Mouse (Mus musculus): ENCODE results near the gene Gm3336. TPM values are rescaled to one million over a fixed set of nuclear protein-coding genes. Genes with fewer than 3 reads are reported as not detected.
A peak's percentile ranks its signal among the peaks of the same experiment; 100 is the strongest.

Gm3336 gene
- polyA plus RNA-seq, 1 experiment from 2014 or later: not detected

DNA sequence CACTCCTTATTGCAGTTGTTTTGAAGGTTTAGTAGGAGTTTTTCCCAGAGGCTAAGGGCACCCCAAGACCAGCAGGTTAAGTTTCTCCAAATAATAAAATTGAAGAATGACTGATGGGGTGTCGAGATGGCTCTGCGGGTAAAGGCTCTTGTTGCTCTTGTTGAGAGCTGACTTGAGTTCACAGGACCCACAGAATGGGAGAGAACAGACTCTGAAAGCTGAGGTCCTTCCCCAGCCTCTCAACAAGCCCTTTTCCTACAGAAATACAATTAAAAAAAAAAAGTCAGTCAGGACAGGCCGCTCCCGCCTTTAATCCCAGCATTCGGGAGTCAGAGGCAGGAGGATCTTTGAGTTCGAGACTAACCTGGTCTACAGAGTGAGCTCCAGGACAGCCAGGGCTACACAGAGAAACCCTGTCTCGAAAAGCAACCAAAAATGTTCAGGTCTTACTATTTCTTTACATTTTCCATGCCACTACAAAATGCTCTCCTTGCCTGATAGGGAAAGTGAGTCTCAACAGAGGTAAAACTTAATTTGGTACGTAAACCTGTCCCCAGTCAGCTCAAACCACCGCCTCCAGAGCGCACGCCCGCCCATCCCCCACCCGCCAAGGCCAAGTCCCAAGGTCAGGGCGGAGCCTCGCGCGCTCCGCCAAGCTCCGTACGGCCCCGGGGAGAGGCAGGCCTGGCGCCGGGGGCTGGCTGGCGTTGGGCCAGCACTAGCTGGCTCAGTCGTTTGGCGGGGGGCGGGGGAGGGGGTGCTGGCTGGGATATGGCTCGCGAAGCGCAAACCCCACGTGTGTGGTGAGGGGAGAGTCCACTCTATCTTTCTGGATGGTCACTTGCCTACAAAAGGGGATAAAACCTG is 22.1 kb upstream of the Gm3336 start:
- H3K4me2 ChIP-seq: peak overlapping the region; percentile 64
- H3K27ac ChIP-seq: peak overlapping the region; percentile 99
- H3K4me3 ChIP-seq: peak overlapping the region; percentile 26
- 4% methylated on average over 31 of the region's 31 CpGs for WGBS
- H3K27me3 ChIP-seq: no peaks in the 10 kb centered on the region
- H3K9ac ChIP-seq: peak overlapping the region; percentile 59
- peaks cover 55% of the 10 kb centered on the region for H3K4me1 ChIP-seq
- 0 out of 2 replicates have a peak, but pooled peaks cover 3% of the 10 kb centered on the region for H3K36me3 ChIP-seq
- H3K9me3 ChIP-seq: no peaks in the 10 kb centered on the region
- ATAC-seq (ENCODE audit: insufficient number of reproducible peaks, insufficient read depth, low FRiP score, low TSS enrichment, low read depth): no peak

DNA sequence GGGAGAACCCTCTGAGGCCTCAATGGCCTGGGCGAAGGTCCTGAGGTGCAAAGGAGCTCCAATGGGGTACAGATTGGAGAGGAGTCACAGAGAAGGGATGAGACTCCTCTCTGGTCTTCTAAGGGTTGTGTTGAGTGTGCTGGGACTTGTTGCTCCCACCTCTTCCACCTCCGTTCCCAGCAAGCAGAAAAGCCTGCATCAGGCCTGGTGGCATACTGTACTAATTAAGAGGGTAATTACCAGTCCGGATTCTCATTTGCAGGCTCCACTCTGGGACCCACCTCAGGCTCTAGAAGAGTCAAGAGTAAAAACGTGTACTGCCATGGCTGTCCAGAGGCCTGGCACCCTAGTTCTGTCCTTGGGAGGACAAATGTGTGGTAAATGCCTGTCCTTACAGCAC is 21.4 kb upstream of the Gm3336 start:
- 26% methylated on average over 4 of the region's 4 CpGs for WGBS
- Histone ChIP-seq H3K4me2 (peak overlapping the region; percentile 64), H3K9me3 (no peaks in the 10 kb centered on the region), H3K4me1 (peaks cover 56% of the 10 kb centered on the region), H3K27me3 (no peaks in the 10 kb centered on the region), H3K4me3 (peak overlapping the region; percentile 26; the same call in 1 of the 2 replicates), H3K36me3 (0 out of 2 replicates have a peak, but pooled peaks cover 6% of the 10 kb centered on the region), H3K9ac (peak overlapping the region; percentile 59), H3K27ac (peak overlapping the region; percentile 99)
- ATAC-seq (ENCODE audit: insufficient number of reproducible peaks, insufficient read depth, low FRiP score, low TSS enrichment, low read depth): no peak

DNA sequence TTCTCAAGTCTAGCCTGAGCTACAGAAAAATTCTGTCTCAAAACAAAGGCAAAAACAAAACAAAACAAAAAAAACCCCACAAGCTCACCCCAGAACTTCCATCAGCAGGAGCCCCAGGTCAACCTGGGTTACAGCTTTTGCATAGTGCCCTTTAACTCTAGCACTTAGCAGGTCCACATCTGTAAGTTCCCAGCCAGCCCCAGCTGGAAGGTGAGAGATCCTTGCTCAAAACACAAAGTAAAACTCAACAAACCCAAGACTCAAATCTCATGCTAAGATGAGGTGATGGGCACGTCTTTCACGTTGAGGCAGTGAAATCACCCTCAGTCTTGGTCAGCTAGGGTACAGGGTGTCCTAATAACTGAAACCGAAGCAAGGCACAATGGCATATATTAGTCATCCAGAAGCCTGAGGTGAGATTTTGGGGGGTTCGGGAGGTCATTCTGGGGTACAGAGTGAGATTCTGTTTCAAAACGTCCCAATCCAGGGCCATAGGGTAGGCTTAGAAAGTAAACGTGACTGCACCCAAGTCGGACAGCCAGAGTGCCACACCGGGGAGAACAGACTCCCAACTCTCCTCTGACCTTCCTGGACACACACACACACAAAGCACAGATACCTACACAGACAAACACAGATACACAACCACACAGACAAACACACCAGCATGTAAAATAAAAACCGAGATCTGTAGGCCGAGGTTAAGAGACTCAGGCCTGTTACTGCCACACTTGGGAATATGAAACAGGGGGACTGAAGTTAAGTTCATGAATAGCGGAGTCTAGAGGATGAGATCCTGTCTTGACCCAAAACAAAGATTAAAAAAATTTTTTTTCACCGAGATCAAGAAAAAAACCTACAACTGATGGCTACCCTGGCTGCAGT is 20.7 kb upstream of the Gm3336 start:
- Histone ChIP-seq H3K9ac (peak overlapping the region; percentile 98; the same call in 1 of the 2 replicates), H3K4me1 (peaks cover 58% of the 10 kb centered on the region), H3K27ac (peak overlapping the region; percentile 99), H3K36me3 (peaks cover 8% of the 10 kb centered on the region; the same call in 1 of the 2 replicates), H3K27me3 (no peaks in the 10 kb centered on the region), H3K4me2 (peak overlapping the region; percentile 64), H3K4me3 (peak overlapping the region; percentile 74), H3K9me3 (no peaks in the 10 kb centered on the region)
- 66% methylated on average over 12 of the region's 12 CpGs for WGBS
- no peak for ATAC-seq (ENCODE audit: insufficient number of reproducible peaks, insufficient read depth, low FRiP score, low TSS enrichment, low read depth)

DNA sequence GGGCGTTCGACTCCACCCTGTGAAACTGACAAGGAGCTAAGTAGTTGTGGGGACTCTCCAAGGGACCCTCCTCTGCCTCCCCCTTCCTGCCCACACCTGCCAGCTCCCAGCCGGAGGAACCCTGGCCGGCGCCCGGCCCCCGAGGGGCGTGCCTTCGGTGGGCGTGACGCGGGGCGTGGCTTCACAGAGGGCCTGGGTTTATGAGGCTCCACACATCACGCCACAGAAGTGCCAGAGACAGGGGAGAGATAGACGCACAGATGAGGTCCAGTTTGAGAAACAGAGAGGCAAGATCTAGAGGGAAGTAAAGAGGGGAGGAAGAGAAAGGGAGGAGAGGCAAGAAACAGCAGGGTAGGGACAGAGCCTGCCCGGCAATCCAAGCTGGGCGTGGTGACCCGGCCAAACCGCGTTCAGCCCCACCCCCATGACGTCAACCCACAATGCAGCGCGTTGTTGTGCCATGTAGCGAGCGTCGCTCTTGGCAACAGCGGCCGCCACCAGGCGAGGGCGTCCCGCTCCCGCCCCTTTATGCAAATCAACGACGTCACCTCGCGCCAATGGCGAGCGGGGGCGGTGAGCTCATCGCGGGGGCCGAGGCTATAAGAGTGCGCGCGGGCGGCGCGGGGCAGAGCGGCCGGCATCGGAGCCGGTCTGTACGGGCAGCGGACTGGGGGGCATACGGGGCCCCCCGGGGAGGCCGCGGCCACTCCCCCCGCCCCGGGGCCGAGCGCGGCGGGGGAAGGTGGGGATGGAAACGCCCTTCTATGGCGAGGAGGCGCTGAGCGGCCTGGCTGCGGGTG is 19.8 kb upstream of the Gm3336 start, which contains the start of gene Jund:
Jund (plus strand) TSS at position 640 of the 800 bp plus-strand sequence.
- peaks cover 58% of the 10 kb centered on the region for H3K4me1 ChIP-seq
- H3K9ac ChIP-seq: peak within 1 kb of the TSS; percentile 98
- peak within 1 kb of the TSS; percentile 60 for H3K4me2 ChIP-seq
- no peaks in the 10 kb centered on the region for H3K9me3 ChIP-seq
- H3K27me3 ChIP-seq: no peaks in the 10 kb centered on the region
- WGBS: under 1% methylated on average over 69 of the region's 69 CpGs
- H3K36me3 ChIP-seq: peaks cover 17% of the 10 kb centered on the region; the same call in 1 of the 2 replicates
- peak within 1 kb of the TSS; percentile 74 for H3K4me3 ChIP-seq
- peak; percentile 88 for ATAC-seq (ENCODE audit: insufficient number of reproducible peaks, insufficient read depth, low FRiP score, low TSS enrichment, low read depth)
- peak within 1 kb of the TSS; percentile 99 for H3K27ac ChIP-seq

DNA sequence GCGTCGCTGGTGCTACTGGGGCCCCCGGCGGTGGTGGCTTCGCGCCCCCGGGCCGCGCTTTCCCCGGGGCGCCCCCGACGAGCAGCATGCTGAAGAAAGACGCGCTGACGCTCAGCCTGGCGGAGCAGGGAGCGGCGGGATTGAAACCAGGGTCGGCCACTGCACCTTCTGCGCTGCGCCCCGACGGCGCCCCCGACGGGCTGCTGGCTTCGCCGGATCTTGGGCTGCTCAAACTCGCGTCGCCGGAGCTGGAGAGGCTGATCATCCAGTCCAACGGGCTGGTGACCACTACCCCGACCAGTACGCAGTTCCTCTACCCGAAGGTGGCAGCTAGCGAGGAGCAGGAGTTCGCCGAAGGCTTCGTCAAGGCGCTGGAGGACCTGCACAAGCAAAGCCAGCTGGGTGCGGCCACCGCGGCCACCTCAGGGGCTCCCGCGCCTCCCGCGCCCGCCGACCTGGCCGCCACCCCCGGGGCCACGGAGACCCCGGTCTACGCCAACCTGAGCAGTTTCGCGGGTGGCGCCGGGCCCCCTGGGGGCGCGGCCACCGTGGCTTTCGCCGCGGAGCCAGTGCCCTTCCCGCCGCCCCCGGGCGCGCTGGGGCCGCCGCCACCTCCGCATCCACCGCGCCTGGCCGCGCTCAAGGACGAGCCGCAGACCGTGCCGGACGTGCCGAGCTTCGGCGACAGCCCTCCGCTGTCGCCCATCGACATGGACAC is 19.1 kb upstream of the Gm3336 start:
- no peaks in the 10 kb centered on the region for H3K27me3 ChIP-seq

DNA sequence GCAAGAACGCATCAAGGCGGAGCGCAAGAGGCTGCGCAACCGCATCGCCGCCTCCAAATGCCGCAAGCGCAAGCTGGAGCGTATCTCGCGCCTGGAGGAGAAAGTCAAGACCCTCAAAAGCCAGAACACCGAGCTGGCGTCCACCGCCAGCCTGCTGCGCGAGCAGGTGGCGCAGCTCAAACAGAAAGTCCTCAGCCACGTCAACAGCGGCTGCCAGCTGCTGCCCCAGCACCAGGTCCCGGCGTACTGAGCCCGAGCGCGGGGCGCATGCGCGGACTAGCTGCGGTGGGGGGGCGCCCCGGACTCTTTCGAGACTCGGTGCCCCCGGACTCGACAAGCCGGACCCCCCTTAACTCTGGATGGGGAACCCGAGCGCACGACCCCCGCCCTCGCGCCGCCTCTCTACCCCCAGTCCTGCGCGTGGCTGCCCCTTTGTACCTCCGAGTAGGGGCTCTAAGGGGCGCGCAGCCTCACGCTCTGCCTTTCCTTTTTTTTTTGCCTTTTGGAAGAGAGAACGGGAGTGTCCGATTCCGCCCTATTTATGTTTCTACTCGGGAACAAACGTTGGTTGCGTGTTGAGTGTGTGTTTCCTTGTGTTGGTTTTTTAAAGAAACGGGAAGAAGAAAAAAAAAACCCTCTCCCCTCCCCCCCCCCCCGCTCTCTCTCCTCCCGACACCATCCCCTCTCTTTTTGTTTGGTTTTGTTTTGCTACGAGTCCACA is 18.3 kb upstream of the Gm3336 start:
- Histone ChIP-seq H3K9me3 (no peaks in the 10 kb centered on the region), H3K4me3 (peak overlapping the region; percentile 74), H3K4me2 (peak overlapping the region; percentile 60), H3K27ac (peak overlapping the region; percentile 99), H3K4me1 (peaks cover 54% of the 10 kb centered on the region), H3K36me3 (peaks cover 23% of the 10 kb centered on the region), H3K9ac (peak overlapping the region; percentile 98), H3K27me3 (no peaks in the 10 kb centered on the region)
- under 1% methylated on average over 59 of the region's 59 CpGs for WGBS
- ATAC-seq (ENCODE audit: insufficient number of reproducible peaks, insufficient read depth, low FRiP score, low TSS enrichment, low read depth): no peak

More for the DNA sequence above, 19.1 kb upstream of the Gm3336 start:
- Histone ChIP-seq H3K36me3 (peaks cover 23% of the 10 kb centered on the region), H3K4me1 (peaks cover 55% of the 10 kb centered on the region), H3K4me3 (peak overlapping the region; percentile 74), H3K27ac (peak overlapping the region; percentile 99), H3K4me2 (peak overlapping the region; percentile 60), H3K9ac (peak overlapping the region; percentile 98), H3K9me3 (no peaks in the 10 kb centered on the region)
- ATAC-seq (ENCODE audit: insufficient number of reproducible peaks, insufficient read depth, low FRiP score, low TSS enrichment, low read depth): no peak
- WGBS: under 1% methylated on average over 87 of the region's 89 CpGs

DNA sequence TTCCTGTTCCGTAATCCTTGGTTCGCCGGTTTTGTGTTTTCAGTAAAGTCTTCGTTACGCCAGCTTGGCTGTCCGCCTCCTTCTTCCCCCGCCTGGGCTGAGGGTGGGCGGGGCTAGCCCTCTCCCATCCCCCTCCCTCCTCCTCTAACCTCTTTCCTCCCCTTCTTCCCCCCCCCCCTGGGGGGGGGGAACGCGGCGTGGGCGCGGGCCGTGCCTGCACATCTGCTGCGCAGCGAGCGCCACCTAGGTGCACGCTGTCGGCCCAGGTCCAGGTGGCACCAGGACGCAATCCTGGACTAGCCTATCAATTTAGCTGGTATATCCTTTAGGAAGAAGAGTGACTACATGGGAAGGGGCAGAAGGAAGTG is 17.8 kb upstream of the Gm3336 start:
- peak overlapping the region; percentile 98 for H3K9ac ChIP-seq
- H3K9me3 ChIP-seq: no peaks in the 10 kb centered on the region
- peaks cover 49% of the 10 kb centered on the region for H3K4me1 ChIP-seq
- peak overlapping the region; percentile 60 for H3K4me2 ChIP-seq
- no peaks in the 10 kb centered on the region for H3K27me3 ChIP-seq
- ATAC-seq (ENCODE audit: insufficient number of reproducible peaks, insufficient read depth, low FRiP score, low TSS enrichment, low read depth): 0 out of 2 replicates have a peak, but pooled peaks have one; percentile 6
- H3K36me3 ChIP-seq: peaks cover 23% of the 10 kb centered on the region
- under 1% methylated on average over 20 of the region's 20 CpGs for WGBS
- peak overlapping the region; percentile 74 for H3K4me3 ChIP-seq
- peak overlapping the region; percentile 99 for H3K27ac ChIP-seq

DNA sequence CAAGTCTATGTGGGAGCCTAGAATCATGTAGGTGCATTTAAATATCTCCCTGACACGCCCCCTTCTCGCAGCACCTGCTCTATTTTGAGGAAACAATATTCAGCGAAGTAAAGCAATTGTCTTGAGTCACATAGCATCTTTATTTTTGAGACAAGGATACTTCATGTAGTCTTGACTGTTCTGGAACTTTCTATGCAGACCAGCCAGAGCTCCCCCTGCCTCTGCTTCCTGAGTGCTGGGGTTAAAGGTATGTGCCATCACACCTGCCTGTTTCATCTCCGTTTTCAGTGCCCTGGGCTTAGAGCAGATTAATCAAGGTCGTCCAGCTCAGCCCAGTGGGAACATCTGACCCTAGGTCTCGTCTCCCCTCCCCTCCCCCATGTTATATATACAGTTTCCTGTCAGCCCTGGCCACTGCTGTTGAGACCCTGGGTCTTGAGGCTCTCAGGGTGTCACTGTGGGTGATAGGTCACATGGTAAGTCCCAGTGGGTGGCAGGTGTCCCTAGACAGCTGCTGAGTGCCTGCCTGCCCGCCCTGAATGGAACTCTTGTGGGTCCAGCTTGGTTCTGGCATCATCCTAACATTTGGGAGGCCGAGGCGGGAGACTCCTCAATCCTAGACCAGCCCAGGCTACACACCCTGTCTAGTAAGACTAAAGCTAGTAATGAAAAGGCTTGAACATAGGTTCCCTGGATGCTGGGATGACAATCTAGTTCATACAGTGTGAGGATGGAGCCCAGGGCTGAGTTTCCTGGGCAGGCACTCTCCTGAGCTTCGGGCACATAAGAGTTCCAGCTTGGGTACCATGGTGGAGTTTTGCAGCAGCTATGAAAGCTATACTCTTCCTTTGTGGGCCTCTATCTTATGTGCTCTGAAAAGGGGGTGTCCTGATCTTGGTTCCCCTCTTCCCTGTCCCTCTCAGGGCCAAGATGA is 17.0 kb upstream of the Gm3336 start:
- Histone ChIP-seq H3K4me3 (peak overlapping the region; percentile 74), H3K9ac (peak overlapping the region; percentile 98), H3K27ac (peak overlapping the region; percentile 99), H3K4me1 (peaks cover 41% of the 10 kb centered on the region), H3K9me3 (no peaks in the 10 kb centered on the region), H3K27me3 (no peaks in the 10 kb centered on the region), H3K4me2 (peak overlapping the region; percentile 60), H3K36me3 (peaks cover 23% of the 10 kb centered on the region)
- 51% methylated on average over 10 of the region's 10 CpGs for WGBS
- ATAC-seq (ENCODE audit: insufficient number of reproducible peaks, insufficient read depth, low FRiP score, low TSS enrichment, low read depth): no peak

Measured in embryonic facial prominence, embryonic 13.5 days (tissue).